Mouse (Mus musculus) heart, postnatal 36 days (tissue): ENCODE measurements at regions not wholly inside any gene's neighbourhood (a gene's known extent, or its start where the extent isn't known, plus 50 kb on each side); places are given as distances from the start of the nearest gene placed in this dataset.

Experiments used
- DNase-seq, 2 experiments: peaks; one replicate each; pipeline ENCODE4 v3.0.0; 2021 to 2022
- intact Hi-C: fragments of 180-260 bp; cut with DNase I; formaldehyde crosslinking; loops from one replicate; pipeline ENCODE4 v1.15.1; 2025

GRCm38 (mm10) chr1:119317006-119317405, 105.0 kb downstream of the Inhbb start:
- DNase-seq = no peak
- intact Hi-C loops = no loop called here

- intact Hi-C loops = no loop called here
- no peak for DNase-seq
These were observed 113.2 kb downstream of the Inhbb start for GRCm38 (mm10) chr1:119308719-119309365.

GRCm38 (mm10) chr1:119305315-119305976, 116.6 kb downstream of the Inhbb start:
- DNase-seq = no peak
- intact Hi-C loops = no loop called here

GRCm38 (mm10) chr1:119304470-119304980, 117.5 kb downstream of the Inhbb start:
- no peak for DNase-seq
- intact Hi-C loops = no loop called here

GRCm38 (mm10) chr1:119302349-119302995, 119.6 kb downstream of the Inhbb start:
- DNase-seq = no peak
- intact Hi-C loops = no loop called here

- no peak for DNase-seq
- intact Hi-C loops = no loop called here
These were observed 120.1 kb downstream of the Inhbb start for GRCm38 (mm10) chr1:119301931-119302330.

- no peak for DNase-seq
- intact Hi-C loops = no loop called here
These were observed 120.8 kb downstream of the Inhbb start for GRCm38 (mm10) chr1:119301258-119301657.

GRCm38 (mm10) chr1:119299842-119300752, 122.0 kb downstream of the Inhbb start:
- DNase-seq = peak; percentile 19 to 37
- intact Hi-C loops = no loop called here

- DNase-seq = no peak
- intact Hi-C loops = no loop called here
These were observed 123.3 kb downstream of the Inhbb start for GRCm38 (mm10) chr1:119298696-119299230.

- intact Hi-C loops = no loop called here
These were observed 126.9 kb downstream of the Inhbb start for GRCm38 (mm10) chr1:119295121-119295520.

GRCm38 (mm10) chr1:119293839-119294238, 128.2 kb downstream of the Inhbb start:
- intact Hi-C loops = no loop called here

More at GRCm38 (mm10) chr1:119295121-119295520, 126.9 kb downstream of the Inhbb start:
- peak; percentile 17 to 19 for DNase-seq

GRCm38 (mm10) chr1:119292216-119292615, 129.8 kb downstream of the Inhbb start:
- intact Hi-C loops = no loop called here

More at GRCm38 (mm10) chr1:119293839-119294238, 128.2 kb downstream of the Inhbb start:
- DNase-seq = no peak

GRCm38 (mm10) chr1:119290165-119290916, 131.7 kb downstream of the Inhbb start:
- intact Hi-C loops = no loop called here
- no peak for DNase-seq

More at GRCm38 (mm10) chr1:119292216-119292615, 129.8 kb downstream of the Inhbb start:
- peak; percentile 63 to 70 for DNase-seq

GRCm38 (mm10) chr1:119289516-119290164, 132.4 kb downstream of the Inhbb start:
- no peak for DNase-seq
- intact Hi-C loops = no loop called here

GRCm38 (mm10) chr1:119282416-119282815, 139.6 kb downstream of the Inhbb start:
- DNase-seq = no peak
- intact Hi-C loops = no loop called here

- DNase-seq = no peak
- intact Hi-C loops = no loop called here
These were observed 142.8 kb downstream of the Inhbb start for GRCm38 (mm10) chr1:119279261-119279660.

GRCm38 (mm10) chr1:119278528-119279201, 143.4 kb downstream of the Inhbb start:
- DNase-seq = no peak
- intact Hi-C loops = no loop called here

GRCm38 (mm10) chr1:119277990-119278389, 144.1 kb downstream of the Inhbb start:
- intact Hi-C loops = no loop called here
- no peak for DNase-seq
